Mouse (Mus musculus) gonadal fat pad, adult 2 months (tissue): ENCODE data around the gene Lrrc9. TPM values are rescaled to one million over a fixed set of nuclear protein-coding genes. Genes with fewer than 3 reads are reported as not detected.
A peak's percentile ranks its signal among the peaks of the same experiment; 100 is the strongest.

Source experiments
- DNase-seq: peaks from one replicate; pipeline ENCODE4 v3.0.0-alpha.2; 2012; ENCODE audit warnings: low read depth
- polyA plus RNA-seq: library from polyadenylated mRNA; depleted of rRNA; stranded (reverse); fragments of >200 nt; gene quantifications from 2 replicates; pipeline ENCODE4 v1.2.3, GENCODE M21; 2012

The Lrrc9 gene
- polyA plus RNA-seq, 1 experiment: 2.9 TPM

DNA sequence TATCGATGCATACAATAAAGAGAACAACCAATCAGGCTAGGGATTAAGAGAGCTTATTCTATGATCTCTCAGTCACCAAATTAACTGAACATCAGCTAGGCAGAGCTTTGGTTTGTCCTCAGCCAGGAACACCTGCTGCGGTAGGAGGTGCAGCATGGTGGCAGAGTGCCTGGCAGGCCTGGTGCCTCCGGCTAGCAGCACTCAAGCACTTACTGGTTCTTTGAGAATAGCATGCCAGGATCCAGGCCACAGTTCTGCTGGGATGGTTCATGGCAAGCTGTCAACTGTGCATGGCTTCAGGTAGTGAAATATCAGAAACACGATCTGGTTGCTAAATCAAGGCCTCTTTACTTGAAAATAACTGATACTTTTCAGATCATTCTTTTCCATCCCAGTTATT lies 26.1 kb downstream of the Lrrc9 start:
- peak; percentile 92 for DNase-seq

DNA sequence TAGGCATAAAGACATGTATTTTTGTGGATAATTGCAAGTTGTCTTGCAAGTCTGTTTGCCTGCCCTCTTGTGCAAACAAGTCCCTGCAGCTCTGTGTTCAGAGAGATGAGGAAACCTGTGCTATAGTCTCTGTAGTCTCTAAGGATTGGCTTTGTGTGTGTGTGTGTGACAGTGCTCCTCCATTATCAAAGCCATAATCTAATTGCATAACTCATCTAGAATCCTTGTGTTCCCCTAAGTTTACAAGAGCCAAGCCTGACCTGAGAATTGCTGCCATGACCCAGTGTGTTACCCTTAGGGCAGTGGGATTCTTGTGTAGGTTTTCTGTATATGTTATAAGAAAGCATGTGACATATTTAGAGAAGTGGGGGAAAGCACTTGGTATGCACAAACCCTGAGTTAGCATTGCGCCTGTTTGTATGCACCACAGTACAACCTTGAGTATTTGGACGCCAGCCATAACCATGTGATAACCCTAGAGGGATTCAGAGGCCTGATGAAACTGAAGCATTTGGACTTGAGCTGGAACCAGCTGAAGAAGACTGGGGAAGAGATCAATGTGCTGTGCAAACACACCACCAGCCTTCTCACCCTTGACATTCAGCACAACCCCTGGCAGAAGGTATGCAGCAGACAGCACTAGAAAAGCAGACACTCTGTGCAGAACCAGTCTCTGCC lies 35.2 kb downstream of the Lrrc9 start:
- peak; percentile 85 for DNase-seq

GRCm38 (mm10) chr12:72482226-72482625 lies 40.6 kb downstream of the Lrrc9 start:
- no peak for DNase-seq

DNA sequence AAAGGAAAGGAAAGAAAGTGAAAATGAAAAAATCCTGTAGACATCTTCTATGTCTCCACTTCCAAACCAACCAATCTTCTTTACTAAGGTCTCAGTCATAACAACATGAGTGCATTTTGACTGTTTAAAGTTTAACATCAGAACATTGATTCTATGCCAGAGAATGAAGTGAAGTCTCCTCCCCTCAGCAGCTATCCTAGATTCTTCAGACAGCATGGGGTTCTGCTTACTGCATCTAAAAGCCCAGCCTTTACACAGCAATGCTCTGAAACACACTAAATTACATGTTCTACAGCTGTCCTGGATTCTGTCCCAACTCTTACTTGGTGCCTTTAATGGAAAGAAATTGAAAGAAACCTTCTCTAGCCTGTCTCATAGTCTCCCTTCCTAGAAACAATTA lies 43.2 kb downstream of the Lrrc9 start:
- DNase-seq: no peak

- no peak for DNase-seq
These were observed 45.8 kb downstream of the Lrrc9 start for GRCm38 (mm10) chr12:72487498-72487897.

GRCm38 (mm10) chr12:72489995-72490394 lies 48.3 kb downstream of the Lrrc9 start:
- no peak for DNase-seq

DNA sequence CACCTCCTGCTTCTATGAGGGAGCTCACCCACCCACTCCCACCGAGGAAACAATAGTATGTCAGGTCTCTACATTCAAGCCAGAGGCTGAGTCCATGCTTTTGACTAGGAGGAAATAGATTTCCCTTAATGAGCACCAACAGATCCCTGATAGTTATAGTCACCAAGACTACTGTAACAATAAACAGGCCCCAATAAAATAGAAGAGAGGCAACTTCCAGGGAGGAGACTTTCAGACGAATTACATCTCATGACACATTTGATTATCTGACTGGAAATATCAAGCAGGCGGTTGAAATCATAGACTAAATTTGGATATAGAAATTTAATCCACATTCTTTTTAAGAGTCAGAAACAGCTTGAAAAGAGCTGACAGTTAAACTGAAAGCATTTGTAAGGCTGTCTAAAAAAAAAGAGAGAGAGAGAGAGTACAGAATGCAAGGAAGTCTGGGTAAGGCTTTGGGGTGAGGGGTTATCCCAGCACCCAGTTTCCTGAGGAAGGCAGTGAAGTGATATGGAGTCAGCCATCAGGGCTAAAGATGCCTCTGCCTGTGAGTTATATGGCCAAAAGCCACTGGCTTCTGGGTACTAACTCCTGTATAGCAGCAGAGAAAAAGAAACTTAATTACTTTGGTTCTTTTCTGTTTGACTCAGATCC lies 49.5 kb downstream of the Lrrc9 start:
- no peak for DNase-seq

- no peak for DNase-seq
These were observed 55.4 kb downstream of the Lrrc9 start for GRCm38 (mm10) chr12:72496866-72497600.

DNA sequence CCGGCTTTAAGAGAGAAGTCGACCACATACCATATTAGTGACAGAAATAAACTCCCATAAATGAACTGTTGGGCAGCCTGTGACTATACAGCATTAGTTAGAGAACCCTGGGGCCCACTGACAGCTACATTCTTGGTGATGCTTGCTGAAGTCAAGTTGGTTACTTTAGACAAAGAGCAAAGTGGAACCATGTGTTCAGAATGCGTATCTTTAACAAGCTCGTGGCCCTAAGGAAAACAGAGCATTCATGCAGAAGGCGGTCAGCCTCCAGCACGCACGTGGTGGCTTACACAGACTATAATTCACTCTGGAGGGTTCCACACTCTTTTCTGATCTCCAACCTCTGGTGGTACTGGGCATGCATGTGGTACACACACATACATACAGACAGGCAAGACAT lies 67.9 kb downstream of the Lrrc9 start:
- no peak for DNase-seq

DNA sequence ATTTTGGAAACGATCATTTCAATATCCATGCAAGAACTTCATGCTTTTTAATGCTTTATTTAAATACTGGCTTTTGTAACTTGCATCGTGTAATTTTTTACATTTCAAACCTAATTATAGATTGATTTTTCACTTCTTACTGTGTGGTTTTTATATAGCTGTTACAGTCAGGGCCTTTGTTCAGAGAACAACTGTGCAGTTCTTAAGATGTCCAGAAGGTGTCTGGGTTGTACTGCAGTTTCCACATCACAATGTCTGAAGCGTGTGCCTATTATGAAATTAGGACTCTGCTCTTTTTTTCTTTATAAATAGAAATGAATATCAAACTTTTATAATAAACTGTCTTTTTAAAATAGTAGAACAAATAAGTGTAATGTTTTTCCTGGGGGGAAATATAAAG lies 73.8 kb downstream of the Lrrc9 start:
- no peak for DNase-seq

- DNase-seq: no peak
These were observed 76.6 kb downstream of the Lrrc9 start for GRCm38 (mm10) chr12:72518114-72518728.

GRCm38 (mm10) chr12:72519352-72519751 lies 77.7 kb downstream of the Lrrc9 start:
- no peak for DNase-seq

- DNase-seq: no peak
These were observed 78.2 kb downstream of the Lrrc9 start for GRCm38 (mm10) chr12:72519855-72520254.

- no peak for DNase-seq
These were observed 79.0 kb downstream of the Lrrc9 start for GRCm38 (mm10) chr12:72520645-72521044.

DNA sequence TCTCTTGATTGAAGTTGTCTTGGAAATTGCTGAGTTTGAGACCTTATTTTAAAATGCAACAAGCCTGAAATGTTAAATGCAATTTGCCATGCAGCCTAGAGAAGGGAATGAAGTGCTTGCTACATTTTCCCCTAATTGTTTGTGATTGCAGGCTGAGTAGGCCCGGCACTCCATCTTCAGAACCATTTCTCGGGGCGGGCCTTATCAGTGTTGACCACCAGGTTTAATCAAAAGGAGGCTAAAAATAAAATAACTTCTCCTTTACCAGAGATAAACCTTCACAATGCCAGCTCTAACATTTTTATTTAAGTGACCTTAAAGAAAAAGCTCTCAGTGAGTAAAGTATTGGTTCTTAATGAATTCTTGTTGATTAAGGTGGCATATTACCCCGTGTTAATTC lies 83.9 kb downstream of the Lrrc9 start:
- DNase-seq: no peak

DNA sequence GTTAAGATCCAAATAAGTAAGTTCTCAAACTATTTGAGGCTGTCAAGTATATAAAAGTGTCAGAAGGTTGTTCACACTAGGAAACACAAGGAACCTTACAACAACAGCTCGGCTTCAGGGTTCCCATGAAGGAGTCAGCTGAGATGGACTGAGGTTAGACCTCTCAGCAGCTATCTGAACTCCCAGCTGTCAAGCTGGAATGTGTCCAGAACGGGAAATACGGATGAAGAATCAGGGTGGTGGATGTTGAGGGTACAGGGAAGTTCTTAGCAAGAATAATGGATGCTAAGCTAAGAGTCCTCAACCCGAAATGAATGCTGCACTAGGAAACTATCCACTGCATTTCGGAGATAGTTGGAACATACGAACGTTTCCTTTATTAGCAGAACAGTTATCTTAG lies 90.6 kb downstream of the Lrrc9 start:
- no peak for DNase-seq

DNA sequence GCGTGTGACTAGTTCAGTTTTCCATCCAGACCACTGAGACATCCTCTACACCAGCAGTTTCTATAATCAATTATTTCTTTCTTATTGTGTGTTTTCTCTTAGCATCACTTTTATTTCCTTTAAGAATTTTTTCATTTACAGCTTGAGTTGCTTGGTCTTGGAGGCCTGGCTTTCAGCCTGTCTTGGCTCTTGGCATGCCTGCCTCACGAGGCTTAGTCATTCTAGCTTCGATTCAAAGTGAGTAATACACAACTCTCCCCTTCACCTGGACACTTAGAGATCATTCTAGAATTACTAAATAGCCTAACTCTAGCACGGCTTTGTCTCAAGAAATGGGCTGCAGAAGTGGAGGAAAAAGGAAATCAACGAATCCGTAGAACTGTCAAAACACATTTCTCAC lies 92.3 kb downstream of the Lrrc9 start:
- no peak for DNase-seq

DNA sequence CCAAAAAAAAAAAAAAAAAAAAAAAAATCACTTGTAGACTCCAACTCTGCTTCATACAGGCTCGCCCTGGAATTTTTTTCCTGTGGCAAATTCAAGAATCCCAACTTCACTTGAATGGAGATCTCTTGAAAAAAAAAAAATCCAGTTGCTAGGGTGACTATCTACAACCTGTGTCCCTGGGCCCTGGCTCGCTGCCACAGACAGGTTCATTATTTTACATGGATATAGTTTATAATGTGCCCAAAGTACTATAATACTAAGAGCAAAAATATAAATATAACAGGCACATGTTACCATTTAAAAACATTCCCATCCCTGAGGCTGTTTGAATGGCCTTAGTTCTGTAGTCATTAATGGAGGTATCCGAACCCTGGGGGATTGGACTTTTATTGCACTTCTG lies 93.9 kb downstream of the Lrrc9 start:
- DNase-seq: no peak

GRCm38 (mm10) chr12:72536021-72536597 lies 94.4 kb downstream of the Lrrc9 start, which contains the start of gene Pcnx4:
Gene Pcnx4, plus strand, starts transcription at chr12:72536383.
- DNase-seq: peak; percentile 86

- DNase-seq: no peak
These were observed 96.9 kb downstream of the Lrrc9 start for GRCm38 (mm10) chr12:72538571-72538970.

DNA sequence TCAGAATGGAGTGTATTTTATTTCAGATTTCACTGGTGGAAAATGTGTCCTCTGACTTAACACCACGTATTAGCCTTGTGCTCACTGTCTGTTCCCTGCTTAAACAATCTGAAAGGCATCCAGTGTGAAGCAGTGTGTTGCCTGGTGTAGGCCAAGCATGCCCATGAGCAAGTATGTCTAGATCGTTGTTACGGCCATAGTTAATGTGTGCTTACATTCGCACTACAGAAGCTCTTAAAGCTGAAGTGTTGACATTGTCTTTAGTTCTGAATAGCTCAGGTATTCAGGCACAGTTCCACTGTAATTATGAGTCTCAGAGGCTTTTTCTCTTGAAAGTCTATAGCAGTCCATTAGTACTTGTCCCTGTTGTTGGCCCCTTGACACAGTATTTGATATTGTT lies 112.7 kb downstream of the Lrrc9 start:
- no peak for DNase-seq

DNA sequence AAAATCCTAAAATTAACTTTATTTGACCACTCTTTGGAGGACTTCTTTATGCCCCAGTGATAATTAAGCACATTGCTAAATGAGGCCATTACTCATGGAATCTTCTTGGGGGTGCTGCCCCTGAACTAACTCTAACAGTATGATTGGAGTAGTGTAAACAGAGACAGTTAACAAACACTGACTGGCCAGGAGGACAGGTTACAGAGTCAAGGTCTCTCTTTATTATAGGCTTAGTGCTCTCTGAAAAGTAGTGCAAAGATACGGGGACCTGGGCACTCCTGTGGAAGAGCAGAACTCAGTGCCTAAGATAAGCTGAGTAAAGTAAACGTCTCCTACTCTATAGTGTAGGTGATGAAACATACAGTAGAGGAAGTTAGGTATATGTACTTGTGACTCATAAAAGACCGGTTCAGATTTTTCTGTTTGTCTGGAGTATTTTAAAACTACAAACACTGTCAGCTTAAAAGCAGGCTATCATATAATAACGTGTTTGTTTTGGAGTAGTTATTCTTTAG lies 122.7 kb downstream of the Lrrc9 start:
- no peak for DNase-seq
